Mouse (Mus musculus) megakaryocyte, embryonic 14.5 days (primary cell): ENCODE data around the gene Eprs.

Source experiments
- FLI1 ChIP-seq: IDR thresholded peaks from 2 replicates; pipeline ENCODE4 v1.6.1; 2012; ENCODE audit warnings: low read length, inconsistent platforms, mixed read lengths
- GATA1 ChIP-seq: IDR thresholded peaks from 3 replicates; pipeline ENCODE4 v1.6.1; 2012; ENCODE audit warnings: mixed read lengths, low read length, inconsistent platforms, borderline replicate concordance

- TF ChIP-seq FLI1, result no peak
- no peak for TF ChIP-seq GATA1
These were observed 6.6 kb upstream of the Eprs start for GRCm38 (mm10) chr1:185356246-185356645.
